Mouse (Mus musculus): ENCODE data around the gene Tars2.

Gene Tars2

DNA sequence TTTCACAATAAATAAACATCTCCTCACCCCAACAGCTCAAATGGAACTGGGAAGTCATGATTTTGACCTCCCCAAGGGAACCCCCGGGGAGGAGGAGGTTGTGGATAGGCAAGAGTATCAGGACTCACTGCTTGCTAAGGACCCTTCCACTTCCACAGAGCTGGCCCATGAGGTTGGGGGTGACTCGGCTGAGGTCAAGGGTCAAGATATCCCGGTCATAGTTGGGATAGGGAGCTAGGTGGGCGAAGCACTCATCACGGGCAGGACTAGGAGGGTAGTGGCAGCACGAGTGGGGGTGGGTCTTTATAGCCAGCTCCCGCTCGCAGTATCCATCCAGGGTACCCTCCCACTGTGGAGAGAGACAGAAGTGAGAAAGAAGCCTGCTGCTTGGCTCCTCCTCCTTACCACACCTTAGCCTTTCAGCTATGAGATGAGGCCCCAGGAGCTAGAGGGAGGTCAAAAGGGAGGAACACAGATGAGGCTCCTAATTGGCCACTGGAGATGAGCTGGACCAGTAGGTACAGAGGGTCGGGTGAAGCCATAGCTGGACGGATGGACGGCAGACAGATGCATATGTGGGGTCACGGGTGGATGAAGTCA lies 24.8 kb downstream of the Tars2 start:
- in situ Hi-C loops (cut with MboI, MseI), result loop anchor here (5.0 kb wide), 1 partner anchor 38 kb away; no protein-coding TSS in a partner anchor

DNA sequence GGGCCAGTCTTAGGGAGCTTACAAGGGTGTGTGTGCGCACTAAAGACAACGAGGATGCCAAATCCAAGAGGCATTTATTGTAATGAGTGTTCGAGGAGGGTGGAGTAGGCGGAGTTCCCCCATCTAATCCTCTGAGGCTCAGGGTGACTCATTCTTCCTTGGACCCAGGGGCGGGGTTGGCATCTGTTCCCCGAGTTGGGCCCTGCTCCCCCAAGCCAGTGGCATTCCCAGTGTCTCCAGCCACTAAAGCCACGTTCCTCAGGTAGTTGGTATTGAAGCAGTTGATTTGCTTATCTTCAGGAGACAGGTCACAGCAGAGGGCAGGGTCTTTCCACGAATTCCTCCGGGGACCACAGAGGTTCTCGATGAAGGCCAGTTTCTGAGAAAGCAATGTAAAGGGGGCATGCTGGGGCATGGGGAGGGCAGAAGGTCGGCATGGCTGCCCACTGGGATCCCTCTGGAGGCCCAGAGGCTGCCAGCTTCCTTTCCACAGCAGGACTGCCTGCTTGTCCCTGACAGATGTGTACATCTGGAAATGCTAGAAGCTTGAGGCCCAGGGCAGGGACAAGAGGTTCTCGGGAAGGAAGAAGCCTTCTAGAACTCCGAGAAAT lies 25.8 kb downstream of the Tars2 start:
- in situ Hi-C loops (cut with MboI, MseI), result no loop called here

- in situ Hi-C loops (cut with MboI, MseI), result no loop called here
These were observed 27.1 kb downstream of the Tars2 start for GRCm38 (mm10) chr3:95732744-95733521.

- in situ Hi-C loops (cut with MboI, MseI), result no loop called here
These were observed 27.7 kb downstream of the Tars2 start for GRCm38 (mm10) chr3:95732297-95732696.

- in situ Hi-C loops (cut with MboI, MseI), result no loop called here
These were observed 28.2 kb downstream of the Tars2 start for GRCm38 (mm10) chr3:95731802-95732201.

DNA sequence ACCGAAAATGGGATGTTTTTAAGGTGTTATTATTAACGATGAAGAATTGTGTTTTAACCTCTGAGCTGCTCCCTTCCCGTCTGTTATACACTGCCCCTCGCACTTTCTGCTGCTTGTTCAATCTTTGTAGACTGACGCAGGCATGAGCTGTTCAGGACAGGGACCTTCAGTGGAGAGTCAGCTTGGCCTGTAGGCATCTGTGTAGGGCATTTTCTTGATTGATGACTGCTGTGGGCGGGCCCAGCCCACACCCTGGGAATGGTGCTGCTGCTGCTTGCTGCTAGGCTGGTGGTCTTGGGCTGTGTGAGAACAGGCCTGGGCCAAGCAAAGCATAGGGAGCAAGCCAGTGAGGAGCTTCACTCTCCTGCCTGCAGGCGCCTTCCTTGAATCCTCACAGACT lies 29.6 kb downstream of the Tars2 start:
- in situ Hi-C loops (cut with MboI, MseI), result no loop called here

GRCm38 (mm10) chr3:95728906-95729305 lies 31.1 kb downstream of the Tars2 start:
- in situ Hi-C loops (cut with MboI, MseI), result no loop called here

DNA sequence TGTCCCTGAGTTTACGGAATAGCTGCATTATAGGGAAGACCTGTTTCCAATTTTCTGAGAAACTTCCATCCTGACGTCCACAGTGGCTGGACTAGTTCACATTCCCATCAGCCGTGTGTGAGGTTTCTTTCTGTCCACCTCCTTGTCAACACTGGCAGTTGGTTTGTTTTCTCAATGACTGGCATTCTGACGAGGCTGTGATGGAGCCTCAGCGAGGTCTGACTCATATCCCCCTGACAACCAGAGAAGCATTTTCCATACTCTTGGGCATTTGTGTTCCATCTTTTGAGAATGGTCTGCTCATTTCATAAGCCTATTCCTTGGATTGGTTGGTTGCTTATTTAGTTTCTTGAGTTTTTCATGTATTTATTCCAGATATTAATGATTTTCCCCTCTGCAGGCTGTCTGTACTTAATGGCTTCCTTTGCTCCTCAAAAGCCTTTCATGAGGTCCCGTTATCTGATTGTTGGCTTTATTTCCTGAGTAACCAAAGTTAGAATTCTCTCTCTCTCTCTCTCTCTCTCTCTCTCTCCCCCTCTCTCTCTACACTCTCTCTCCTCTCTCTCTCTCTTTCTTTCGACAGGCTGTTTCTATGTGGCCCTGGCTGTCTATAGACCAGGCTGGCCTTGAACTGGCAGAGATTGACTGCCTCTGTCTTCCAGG lies 33.2 kb downstream of the Tars2 start:
- in situ Hi-C loops (cut with MboI, MseI), result no loop called here

DNA sequence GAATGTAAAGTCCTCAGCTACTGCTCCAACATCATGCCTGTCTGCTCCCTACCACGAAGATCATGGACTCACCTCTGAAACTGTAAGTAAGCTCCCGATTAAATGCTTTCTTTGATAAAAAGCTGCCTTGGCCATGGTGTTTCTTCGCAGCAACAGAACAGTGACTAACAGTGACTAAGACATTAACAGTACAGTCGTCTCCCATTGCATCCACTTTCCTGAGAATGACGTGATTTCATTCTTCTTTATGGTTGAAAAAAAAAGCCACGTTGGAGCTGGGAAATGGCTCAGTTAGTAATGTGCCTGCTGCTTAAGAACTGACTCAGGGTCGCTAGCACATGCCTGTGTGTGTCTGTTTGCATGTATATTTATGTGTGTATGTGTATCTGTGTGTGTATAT lies 34.1 kb downstream of the Tars2 start:
- in situ Hi-C loops (cut with MboI, MseI), result no loop called here

GRCm38 (mm10) chr3:95722386-95722785 lies 37.6 kb downstream of the Tars2 start:
- in situ Hi-C loops (cut with MboI, MseI), result no loop called here

GRCm38 (mm10) chr3:95718153-95718552 lies 41.9 kb downstream of the Tars2 start:
- in situ Hi-C loops (cut with MboI, MseI), result no loop called here

GRCm38 (mm10) chr3:95716075-95716474 lies 43.9 kb downstream of the Tars2 start:
- in situ Hi-C loops (cut with MboI, MseI), result no loop called here

GRCm38 (mm10) chr3:95709967-95710366 lies 50.0 kb downstream of the Tars2 start:
- in situ Hi-C loops (cut with MboI, MseI), result no loop called here

DNA sequence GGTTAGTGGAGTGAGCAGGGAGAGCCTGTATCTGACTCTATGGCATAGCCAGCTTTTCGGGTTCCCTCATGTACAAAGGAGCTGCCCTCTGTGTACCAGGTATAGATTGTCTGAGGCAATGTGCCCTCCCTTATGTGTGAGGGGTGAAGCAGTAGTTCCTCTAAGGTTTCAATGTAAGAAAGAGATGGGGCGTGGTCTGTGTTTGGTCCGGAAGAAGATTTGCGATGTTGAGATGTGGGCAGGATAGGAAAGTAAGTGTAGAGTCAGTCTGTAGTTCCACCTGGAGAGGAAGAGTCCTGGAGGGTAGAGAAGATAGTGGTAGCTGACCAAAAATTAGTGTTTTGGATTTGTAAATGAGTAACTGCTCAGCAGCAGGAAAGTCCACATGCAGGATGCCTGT lies 51.0 kb downstream of the Tars2 start:
- in situ Hi-C loops (cut with MboI, MseI), result no loop called here

GRCm38 (mm10) chr3:95707497-95707896 lies 52.5 kb downstream of the Tars2 start:
- in situ Hi-C loops (cut with MboI, MseI), result no loop called here

DNA sequence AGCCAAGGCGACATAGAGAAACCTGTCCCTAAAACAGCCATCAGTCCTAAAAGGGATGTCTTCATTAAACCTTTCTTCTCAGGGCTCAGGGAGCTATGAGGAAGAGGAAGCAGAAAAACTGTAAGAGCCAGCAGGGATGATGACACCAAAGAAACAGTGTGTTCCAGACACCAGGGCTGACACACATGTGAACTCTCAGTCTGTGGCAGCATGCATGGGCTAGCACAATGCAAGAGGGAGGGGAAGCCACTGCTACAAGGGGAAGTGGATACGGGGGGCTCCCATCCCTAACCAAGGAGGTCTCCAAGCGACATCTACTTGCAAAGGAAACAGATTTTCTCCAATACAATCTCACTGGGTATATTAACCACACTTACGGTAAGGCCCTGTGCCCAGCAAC lies 53.7 kb downstream of the Tars2 start:
- in situ Hi-C loops (cut with MboI, MseI), result no loop called here

- in situ Hi-C loops (cut with MboI, MseI), result no loop called here
These were observed 55.4 kb downstream of the Tars2 start for GRCm38 (mm10) chr3:95704612-95705011.

DNA sequence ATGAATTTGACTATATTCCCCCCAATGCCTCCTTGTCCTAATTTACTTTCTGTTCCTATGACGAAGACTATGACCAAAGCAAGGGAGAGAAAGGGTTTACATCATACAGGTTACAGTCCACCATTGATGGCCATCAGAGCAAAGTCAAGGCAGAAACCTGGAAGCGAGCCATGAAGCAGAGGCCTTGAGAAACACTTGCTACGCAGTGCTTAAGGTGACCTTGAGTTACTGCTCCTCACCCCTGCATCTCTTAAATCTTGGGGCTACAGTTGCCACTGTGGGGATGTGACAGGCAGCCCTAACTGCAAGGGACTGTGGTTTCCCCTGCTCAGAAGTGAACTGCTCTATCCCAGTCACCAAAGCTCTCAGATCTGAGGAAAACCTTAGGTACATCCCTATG lies 56.7 kb downstream of the Tars2 start:
- in situ Hi-C loops (cut with MboI, MseI), result no loop called here

GRCm38 (mm10) chr3:95701877-95702540 lies 58.0 kb downstream of the Tars2 start:
- in situ Hi-C loops (cut with MboI, MseI), result no loop called here

GRCm38 (mm10) chr3:95701085-95701484 lies 58.9 kb downstream of the Tars2 start:
- in situ Hi-C loops (cut with MboI, MseI), result no loop called here

DNA sequence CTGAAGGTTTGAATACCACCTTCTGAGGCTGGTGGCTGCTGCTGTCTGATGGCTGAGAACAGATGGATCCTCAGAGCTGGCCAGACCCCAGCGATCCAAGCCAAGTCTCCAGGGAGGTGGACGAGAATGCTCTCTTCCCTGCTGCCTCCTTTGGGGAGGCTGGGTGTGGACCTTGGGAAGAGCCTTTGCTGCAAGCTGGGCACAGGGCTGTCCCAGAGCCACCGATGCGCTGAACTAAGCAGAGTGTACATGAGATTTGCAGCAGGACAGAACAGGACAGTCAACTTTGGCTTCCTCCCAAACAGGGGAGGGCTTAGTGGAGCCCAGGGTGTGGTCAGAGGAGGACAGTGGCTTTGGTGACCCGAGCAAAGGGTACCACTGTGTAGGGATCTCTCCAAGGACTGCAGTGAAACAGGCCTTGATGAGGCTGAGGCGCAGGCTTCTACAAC lies 59.7 kb downstream of the Tars2 start:
- in situ Hi-C loops (cut with MboI, MseI), result no loop called here

DNA sequence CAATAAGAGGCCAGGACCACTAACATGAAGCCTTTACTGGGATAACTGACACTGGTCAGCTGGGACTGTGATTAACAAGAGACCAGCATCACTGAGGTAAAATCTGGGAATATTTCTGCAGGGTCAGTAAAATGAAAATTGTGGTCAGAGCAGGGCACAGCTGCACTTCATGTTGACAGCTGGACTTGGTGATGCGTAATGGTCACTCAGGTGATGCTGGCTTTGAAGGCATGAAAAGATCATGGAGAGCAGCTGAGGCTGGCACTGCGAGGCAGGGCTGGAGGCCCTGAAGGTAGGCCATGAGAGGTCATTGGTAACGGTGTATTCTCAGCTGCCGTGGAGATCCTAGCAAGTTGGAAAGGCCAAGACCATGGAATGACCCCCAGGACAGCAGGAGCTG lies 61.7 kb downstream of the Tars2 start:
- in situ Hi-C loops (cut with MboI, MseI), result loop anchor here (5.0 kb wide), 1 partner anchor 39 kb away; the partner anchor contains the start of gene Ecm1
